Mouse (Mus musculus) heart, adult 2 months (tissue): Measurements from ENCODE around the gene Zfp27.

Experiments
- CTCF ChIP-seq: fragments of 200-600 bp; IDR thresholded peaks from 2 replicates; pipeline ENCODE4 v1.8.1; 2022; ENCODE audit warnings: antibody characterized with exemption, mild to moderate bottlenecking, moderate library complexity
- POLR2A ChIP-seq: fragments of 200-500 bp; IDR thresholded peaks from 2 replicates; pipeline ENCODE4 v1.6.1; 2011; ENCODE audit warnings: mild to moderate bottlenecking, low read depth, low read length, control low read depth; ENCODE audit not compliant: insufficient read depth

DNA sequence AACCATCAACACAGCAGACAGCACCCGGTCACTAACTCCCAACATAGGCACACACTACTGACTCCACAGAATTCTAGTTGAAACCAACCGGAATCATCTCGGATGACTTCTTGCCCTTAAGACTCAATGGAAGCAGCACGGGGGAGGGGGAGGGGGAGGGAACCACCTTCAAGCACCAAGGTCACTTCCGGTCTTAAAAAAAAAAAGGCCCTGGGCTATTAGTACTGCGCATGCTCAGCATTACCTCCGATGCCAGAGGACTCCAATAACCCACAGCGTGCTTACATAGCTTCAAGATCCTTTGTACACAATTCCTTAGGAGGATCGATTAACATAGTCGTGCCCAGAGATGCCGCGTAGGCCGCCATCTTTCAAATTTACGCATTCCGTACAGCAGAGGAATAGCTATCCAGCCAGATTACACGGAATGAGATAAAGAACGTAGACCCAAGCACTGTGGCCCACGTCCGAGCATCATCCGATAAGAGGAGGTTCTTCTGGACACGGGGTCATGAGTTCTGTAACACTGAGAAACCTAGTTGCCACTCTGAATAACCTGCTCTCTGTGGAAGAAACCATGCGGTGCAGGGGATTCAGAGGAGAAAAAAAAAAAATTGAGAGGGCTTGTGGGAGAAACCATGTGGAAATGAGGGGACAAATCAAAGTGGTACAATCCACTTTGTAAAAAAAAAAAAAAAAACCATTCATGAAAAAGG, at the start of gene Zfp27:
- TF ChIP-seq CTCF, result 0 out of 2 replicates have a peak, but pooled peaks have one; percentile 13
- peak; percentile 89 for TF ChIP-seq POLR2A
